Mouse (Mus musculus) frontal cortex, postnatal 14 days (tissue): ENCODE measurements around the gene Akap6.

Experiments used
- DNase-seq, 2 experiments: peaks; one replicate each; pipeline ENCODE4 v3.0.0; 2022; ENCODE audit warnings: low spot score in 2 of 2

Gene Akap6

GRCm38 (mm10) chr12:53144760-53145159 lies 445.6 kb downstream of the Akap6 start:
- DNase-seq = no peak

GRCm38 (mm10) chr12:53145516-53145915 lies 446.3 kb downstream of the Akap6 start:
- DNase-seq = no peak

GRCm38 (mm10) chr12:53146460-53147050 lies 447.4 kb downstream of the Akap6 start:
- peak in 1 of 2 experiments; percentile 22 for DNase-seq

- DNase-seq = no peak
These were observed 448.5 kb downstream of the Akap6 start for GRCm38 (mm10) chr12:53147696-53148095.

- no peak for DNase-seq
These were observed 469.2 kb downstream of the Akap6 start for GRCm38 (mm10) chr12:53168189-53169003.

GRCm38 (mm10) chr12:53191435-53191834 lies 492.3 kb downstream of the Akap6 start:
- DNase-seq = no peak

- no peak for DNase-seq
These were observed 494.5 kb downstream of the Akap6 start for GRCm38 (mm10) chr12:53193664-53194063.
